Mouse (Mus musculus) adrenal gland, adult 2 months (tissue): ENCODE data around the gene Rgl3. TPM values are rescaled to one million over a fixed set of nuclear protein-coding genes. Genes with fewer than 3 reads are reported as not detected.

Experiments used
- DNase-seq: peaks from one replicate; pipeline ENCODE4 v3.0.0; 2021
- polyA plus RNA-seq: library from polyadenylated mRNA; depleted of rRNA; stranded (reverse); fragments of >200 nt; gene quantifications from 2 replicates; pipeline ENCODE4 v1.2.3, GENCODE M21; 2012
- total RNA-seq, 2 experiments: library from RNA; stranded (reverse); gene quantifications; 2 replicates each; pipeline ENCODE4 v1.2.3; 2021

Gene Rgl3
- total and polyA plus RNA-seq, 3 experiments: 14.2 to 177 (median 46.9) TPM

DNA sequence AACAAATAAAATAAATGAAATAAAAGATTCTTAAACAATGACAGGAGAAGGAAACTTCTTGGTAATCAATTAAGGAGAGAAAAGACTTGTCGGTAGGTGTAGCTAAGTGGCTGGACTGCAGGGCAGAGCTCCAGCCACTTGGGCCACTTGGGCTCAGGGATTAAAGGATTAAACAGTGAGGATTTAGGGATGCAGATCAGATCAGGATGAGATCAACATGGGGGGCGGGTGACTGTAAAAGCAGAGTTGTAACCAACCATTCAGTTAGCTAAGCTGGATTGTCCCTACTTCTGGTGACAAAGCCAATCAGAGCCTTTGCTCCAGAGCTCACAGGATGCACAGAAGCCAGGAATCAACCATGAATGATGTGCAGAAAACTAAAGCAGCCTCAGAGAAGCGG lies 5.3 kb downstream of the Rgl3 start:
- DNase-seq: no peak

DNA sequence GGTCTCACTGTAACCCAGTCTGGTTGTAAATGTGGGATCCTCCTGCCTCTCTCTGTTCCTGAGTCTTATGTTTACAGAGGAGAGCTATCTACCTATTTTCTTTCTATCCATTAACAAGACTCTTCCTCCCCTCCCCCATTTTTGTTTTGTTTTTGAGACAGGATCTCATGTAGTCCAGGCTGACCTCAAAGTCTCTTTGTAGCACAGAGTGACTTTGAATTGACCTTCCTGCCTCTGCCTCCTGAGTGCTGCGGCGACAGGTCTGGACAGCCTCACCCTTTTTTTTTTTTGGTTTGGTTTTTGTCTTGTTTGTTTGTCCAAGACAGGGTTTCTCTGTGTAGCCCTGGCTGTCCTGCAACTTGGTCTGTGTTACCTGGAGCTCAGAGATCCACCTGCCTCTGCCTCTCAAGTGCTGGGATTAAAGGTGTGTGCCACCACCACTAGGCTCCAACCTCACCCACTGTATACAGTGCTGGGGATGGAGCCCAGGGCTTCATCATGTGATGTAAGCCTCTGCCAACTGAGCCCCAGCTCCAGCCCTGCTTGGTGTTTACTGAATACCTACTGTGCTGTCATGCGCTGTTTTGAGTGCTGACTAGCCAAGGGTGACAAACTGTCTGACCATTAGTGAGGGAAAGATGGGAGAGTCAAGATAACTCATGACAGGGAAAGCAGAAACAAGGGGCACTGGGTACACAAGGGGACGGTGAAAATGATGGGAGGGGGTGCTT lies 10.7 kb downstream of the Rgl3 start:
- no peak for DNase-seq

DNA sequence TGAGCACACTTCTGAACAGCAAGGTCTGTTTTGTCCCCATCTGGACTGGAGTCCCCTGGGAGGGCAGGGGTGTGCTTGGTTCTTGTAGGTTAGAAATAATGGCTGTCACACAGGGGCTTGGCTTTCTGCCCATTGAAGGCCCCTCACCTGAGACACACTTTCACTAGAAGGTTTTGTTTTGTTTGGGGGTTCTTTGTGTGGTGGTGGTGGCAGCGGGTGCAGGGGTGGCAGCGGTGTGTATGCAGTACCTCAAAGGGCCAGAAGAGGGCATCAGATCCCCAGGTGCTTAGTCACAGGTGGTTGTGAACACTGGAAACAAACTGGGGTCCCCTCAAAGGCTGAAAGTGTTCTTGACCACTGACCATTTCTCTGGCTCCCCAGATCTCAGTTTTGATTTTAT lies 11.3 kb downstream of the Rgl3 start:
- DNase-seq: peak; percentile 49

DNA sequence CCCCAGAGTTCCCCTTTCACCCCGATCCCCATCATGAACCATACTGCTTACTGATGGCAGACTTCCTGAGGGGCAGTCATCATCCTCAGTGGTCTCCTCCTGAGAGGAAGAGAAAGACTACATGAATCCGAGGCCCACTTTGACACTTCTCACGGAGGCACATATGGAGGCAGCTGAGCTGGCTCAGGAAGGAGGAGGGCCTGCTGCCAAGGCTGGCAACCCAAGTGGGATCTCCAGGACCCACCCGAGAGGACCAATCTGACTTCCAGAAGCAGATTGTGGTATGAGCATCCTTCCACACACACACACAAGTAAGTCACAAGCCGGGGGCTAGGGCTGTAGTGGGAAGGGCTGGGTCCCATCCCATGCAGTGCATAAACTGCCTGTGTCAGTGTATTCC lies 11.9 kb downstream of the Rgl3 start:
- DNase-seq: no peak

DNA sequence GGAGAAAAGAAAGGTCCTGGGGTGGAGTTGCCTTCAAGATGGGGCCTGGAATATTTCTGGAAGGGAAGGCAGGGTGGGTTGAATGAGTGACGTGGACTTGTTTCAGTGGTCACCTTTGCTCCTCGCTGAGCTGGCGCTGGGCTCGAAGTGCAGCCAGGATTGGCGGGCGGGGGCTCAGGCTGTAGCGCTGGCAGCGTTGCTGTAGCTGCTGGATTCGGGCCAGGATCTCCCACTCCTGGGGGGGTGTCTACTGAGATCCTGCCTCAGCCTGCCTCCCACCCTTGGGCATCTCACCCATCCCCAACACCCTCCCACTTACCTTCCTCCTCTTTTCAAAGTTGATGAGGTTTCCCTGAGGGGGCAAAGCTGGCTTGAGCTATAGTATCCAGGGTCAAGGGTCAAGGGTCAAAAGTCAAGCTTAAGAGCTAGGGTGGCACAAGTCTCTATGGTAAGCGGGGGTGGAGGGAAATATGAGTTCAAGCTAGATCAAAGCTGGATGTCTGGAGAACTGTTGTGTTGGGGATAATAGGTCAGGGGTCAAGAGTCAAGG lies 12.5 kb downstream of the Rgl3 start:
- no peak for DNase-seq

DNA sequence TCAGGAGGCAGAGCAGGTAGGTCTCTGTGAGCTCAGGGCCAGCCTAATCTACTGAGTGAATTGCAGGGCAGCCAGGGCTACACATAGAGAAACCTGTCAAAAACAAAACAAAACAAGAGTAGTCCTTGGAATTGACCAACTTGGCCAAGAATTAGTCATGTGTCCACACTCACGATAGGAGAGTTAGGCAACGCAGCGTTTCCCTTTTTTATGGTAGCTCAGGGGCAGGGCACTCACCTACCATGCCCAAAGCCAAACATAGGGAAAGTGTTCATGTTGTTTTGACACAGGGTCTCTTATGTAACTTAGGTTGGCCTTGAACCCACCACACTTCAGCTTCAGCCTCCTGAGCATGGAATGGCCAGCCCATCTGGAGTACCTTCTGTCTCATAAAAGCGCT lies 19.9 kb downstream of the Rgl3 start:
- DNase-seq: peak; percentile 35

DNA sequence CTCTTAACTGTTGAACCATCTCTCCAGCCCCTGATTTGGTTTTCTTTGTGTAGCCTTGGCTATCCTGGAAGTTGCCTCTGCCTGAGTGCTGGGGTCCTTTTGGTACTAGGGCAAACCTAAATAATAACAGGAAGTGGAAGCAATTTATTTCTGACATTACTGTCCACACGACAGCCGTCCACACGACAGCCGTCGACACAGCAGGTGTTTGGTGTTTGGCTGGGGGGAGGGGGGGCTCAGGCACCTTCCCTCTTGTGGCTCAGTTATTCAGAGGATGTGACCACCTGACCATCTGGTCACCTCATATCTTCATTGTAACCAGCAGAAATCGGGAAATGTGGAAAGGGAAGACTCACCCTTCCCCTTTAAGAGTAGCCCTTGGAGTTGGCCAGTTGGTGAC lies 20.4 kb downstream of the Rgl3 start:
- no peak for DNase-seq

DNA sequence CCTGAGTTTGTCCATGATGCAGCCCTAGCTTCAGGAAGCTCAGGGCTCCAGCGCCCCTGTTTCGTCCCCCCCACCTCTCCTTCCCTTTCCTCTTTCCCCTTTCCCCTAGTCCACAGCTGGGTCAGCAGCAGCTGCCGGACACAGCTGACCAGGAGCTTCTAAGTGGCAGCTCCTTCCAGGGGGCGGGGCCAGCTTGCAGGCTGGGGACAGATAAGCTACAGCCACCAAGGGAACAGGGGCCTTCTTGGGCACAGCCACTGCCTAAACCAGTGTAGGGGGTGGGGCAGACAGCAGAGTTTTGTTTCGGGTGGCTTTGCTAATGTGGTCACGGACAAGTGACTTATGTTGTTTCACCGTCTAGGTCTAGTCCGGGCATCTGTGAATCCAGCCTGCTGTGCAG lies 25.8 kb downstream of the Rgl3 start, which contains the start of gene Epor:
Gene Epor (minus strand): TSS at position 90 of the 400 bp plus-strand sequence.
- peak; percentile 46 for DNase-seq

DNA sequence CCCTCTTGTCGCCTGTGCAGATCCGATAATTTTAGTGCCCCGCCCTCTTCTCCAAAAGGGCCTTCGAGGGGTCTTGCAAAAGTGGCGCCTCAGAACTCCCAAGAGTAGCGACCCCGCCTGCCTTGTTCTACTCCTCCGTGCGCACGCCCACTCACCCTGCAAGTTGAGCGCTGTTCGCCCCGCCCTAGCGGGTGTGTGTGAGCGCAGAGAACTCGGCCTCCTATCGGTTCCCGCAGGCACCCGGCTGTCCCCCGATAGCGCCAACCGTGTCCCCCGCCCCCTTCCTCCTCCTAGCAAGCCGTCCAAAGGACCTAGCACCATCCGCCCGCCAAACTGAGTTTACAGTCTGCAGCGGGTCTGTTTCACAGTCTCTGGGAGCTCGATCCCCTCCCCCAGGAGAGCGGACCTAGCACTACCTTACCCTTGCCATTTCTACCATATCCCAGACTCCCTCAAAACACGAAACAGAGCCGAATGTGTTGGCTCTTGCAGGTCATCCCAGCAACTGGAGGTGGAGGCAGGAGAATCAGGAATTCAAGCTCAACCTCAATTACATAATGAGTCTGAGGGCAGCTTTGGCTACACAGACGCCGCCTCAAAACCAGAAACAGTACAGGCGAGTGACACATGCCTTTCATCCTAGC lies 26.7 kb downstream of the Rgl3 start:
- DNase-seq: peak; percentile 66

DNA sequence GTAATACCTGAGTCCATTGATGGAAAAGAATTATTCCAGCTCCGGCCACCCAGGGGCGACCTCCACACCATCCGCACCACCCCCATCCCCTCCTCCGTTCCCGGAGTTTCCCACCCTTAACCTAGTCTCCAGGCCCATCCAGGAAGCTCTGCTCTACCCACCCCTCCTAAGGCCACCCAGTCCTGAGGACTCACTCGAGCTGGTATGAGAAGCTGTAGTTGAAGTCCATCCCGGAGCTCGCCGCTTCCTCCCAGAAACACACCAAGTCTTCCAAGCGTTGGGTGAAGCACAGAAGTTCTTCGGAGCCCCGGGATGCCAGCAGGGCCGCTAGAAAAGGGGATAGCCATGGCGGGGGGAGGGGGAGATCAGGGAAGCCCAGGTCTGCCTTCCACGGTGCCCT lies 27.2 kb downstream of the Rgl3 start:
- DNase-seq: no peak

DNA sequence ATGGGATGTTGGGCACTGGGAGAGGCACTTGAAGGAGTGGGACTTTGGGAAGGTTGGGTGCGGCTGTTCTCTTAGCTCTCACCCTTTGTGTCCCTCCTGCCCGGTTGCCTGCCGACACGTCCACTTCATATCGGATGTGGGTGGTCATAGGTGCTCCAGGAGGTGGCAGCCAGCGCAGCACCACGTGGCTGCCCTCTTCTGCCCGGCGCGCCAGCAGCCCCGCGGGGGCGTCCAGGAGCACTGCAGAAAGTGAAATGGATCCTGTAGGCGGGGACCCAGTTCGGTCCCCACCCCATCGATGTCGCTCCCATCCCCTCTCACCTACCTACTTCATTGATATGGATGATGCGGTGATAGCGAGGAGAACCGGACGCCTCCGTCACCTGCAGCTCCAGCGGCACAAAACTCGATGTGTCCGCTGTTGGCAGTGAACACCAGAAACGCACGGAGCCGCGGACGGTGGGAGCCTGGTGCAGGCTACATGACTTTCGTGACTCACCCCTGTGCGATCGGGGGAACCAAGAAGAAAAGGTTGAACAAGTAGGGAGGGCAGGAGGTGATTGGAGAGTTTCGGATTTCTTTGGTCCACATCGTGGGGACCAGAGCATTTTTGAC lies 27.8 kb downstream of the Rgl3 start:
- DNase-seq: no peak

DNA sequence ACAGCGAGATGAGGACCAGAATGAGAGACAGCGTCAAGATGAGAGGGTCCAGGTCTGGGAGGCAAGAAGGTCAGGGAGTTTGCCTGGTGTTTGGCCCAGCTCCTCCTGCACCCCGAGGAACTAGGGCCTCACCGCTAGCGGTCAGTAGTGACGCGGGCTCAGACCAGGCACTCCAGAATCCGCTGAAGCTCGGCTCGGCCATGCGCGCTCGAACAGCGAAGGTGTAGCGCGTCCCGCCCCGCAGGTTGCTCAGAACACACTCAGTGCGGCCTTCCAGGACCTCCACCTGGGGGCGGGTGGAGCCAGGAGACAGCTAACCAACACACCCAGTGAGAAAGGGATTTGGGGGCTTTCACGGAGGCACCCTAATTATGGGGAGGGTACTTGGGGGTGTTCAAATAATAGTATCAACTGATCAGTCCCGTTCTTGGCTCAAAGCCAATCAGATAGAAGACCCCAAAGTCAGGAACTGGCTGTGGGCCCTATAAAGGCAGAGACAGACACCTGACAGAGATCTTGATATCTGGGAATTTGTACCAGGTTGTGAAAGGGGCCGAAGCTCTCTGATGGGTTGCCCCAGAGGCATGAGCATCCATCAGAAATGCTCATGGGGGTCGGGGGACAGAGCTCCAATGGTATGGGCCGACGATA lies 28.6 kb downstream of the Rgl3 start:
- peak; percentile 34 for DNase-seq

DNA sequence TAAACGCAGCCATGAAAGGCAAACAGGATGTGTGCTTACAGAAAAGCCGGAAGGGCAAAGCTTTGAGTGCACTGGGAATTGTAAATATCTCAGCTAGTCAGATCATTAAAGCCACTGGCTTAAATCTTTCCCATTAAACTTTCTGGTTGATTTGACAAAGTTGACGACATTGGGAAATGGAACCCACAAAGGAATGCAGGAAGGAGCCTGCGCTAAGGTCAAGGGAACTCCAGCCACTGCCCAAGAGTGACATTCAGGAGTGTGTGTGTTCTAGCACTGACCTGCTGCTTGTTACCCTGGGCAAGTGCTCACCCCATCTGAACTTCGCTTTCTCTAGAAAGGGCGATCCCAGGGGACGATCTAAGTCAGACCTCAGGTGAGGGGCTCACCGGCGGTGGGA lies 29.1 kb downstream of the Rgl3 start:
- no peak for DNase-seq

DNA sequence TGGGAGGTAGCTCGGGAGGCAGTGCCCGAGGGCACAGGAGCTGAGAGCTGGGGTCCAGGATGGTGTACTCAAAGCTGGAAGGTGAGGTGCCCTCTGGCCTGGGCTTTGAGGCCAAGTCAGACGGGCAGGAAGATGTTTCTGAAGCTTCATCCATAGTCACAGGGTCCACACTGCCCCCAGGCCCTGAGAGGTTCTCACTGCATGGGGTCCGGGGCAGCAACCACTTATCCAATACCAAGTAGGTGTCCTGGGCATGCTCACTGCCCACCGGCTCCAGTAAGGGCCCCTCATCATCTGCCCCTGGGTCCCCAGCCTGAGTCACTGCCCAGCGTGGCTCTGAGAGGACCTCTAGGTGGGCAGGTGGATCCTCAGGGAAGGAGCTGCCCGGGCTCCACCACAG lies 30.0 kb downstream of the Rgl3 start:
- no peak for DNase-seq

DNA sequence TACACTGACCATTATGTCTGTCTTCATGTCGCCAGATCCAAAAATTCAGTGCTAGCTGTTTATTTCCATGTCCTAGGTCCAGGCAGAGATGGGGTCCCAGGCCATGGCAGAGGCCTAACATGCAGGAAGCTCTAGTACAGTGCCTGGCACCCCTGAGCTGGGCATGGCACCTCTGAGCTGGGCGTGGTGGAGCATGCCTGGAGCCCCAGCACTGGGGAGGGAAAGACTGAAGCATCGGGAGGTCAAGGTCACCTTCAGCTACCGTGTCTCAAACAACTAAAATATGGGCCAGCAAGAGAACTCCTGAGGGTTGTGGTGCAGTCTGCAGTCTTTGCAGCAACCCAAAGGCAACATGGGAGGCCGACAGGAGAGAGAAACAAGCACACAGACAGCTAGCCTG lies 30.9 kb downstream of the Rgl3 start:
- no peak for DNase-seq

DNA sequence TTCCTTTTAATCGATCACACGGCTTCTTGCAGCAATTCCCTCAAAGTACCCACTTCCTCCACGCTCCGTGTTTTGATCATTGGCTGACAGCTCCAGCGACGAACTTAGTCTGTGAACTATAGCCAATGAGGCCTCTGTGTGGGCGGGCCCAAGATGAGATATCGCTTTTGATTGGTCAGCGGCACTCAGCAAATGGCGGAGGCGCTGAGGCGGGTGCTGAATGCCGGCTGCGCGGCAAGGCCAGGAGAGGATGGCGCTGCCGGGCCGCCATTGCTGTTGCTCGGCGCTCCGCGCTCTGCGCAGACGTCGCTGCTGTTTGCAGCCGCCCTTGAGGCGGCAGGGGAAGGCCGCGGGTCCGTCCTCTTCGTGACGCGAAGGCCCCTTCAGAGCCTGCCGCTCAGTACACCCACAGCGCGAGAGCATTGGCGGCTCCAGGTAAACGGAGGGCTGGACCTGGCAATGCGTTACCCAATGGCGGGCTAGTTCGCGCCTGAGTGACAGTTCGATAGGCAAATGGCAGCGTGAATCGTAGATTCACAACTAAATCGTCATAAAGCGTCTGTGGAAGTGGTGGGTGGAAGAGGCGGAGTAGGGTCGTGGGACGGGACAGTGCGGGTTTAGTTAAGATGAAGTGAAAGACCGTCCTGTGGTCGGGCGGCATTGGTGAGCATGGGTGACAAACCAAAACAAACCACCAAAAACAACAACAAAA lies 33.5 kb downstream of the Rgl3 start, which contains the start of gene Swsap1:
Gene Swsap1 (plus strand): TSS at position 186 of the 712 bp plus-strand sequence.
- peak; percentile 99 for DNase-seq

DNA sequence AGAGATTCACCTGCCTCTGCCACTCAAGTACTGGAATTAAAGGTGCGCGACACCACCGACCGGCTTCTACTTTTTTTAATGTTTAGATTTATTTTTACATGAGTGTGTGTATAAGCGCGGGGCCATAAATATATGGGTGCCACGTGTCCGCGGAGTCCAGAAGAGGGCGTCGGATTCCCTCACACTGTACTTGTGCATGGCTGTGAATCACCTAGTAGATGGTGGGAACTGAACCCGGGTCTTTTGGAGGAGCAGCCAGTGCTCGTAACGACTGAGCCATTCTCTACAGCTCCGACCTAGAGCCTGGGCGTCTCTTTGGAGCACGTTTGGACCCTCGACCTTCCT lies 34.0 kb downstream of the Rgl3 start:
- DNase-seq: no peak

DNA sequence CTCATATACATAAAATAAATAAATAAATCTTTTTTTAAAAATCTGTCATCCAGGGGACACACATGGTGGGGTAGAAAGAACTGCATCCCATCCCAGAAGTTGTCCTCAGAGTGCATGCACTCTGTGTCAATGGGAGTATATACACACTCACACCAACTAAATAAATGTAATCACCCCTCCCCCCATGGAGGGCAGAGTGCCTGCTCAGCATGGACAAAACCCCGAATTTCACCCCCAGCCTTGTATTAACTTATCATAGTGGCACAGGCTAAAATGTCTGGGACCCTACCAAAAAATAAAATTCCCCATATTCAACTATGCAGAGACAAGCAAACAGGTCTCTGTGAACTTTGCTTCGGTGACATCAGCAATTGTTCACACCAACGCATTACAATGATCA lies 34.6 kb downstream of the Rgl3 start:
- DNase-seq: no peak

DNA sequence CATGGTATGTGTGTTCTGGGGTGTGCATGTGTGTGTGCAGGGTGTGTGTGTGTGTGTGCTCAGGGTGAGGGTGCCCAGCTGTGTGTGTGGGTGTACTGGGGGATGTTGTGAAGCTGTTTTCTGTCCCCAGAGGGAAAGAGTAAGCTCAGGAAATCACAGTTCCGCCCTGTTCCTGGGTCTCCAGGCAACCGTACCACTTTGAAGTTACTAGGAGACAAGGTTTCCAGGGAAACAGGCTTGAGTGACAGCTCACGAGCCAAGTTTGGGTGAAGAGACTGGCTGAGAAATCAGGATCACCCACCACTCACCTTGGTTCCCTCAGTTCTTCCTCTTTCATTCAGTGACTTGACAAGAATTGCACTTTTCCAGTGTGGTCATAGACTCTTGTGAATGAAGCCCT lies 35.6 kb downstream of the Rgl3 start:
- no peak for DNase-seq

DNA sequence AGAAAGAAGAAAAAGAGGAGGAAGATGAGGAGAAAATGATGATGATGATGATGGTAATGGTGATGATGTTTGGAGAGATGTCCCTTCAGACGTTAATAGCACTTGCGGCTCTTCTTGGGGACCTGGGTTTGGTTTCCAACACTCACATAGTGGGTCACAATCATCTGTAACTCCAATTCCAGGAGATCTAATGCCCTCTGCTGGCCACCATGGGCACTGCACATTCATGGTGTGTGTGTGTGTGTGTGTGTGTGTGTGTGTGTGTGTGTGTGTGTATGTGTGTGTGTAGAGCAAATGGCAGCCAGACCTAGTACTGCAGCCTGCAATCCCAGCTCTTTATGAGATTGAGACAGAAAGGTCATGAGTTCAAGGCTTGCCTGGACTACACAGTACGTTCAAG lies 37.3 kb downstream of the Rgl3 start:
- no peak for DNase-seq

DNA sequence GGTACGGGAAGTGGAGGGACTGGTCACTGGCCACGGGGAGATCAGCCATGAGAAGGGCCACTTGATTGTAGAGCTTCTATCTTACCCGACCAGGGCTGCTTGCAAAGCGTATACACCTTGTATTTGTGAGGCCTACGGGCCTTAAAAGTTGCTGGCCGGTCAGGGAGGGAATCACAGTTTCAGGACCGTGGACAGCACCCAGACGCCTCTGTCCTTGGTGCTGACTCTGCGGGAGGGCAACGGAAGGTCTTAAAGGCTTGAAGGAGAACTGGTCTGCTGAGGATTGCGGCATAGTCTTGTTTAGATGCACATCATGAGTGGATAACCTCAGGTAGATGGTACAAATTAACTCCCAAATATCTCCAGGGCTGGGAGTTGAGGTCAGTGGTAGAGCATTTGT lies 38.9 kb downstream of the Rgl3 start:
- peak; percentile 63 for DNase-seq

DNA sequence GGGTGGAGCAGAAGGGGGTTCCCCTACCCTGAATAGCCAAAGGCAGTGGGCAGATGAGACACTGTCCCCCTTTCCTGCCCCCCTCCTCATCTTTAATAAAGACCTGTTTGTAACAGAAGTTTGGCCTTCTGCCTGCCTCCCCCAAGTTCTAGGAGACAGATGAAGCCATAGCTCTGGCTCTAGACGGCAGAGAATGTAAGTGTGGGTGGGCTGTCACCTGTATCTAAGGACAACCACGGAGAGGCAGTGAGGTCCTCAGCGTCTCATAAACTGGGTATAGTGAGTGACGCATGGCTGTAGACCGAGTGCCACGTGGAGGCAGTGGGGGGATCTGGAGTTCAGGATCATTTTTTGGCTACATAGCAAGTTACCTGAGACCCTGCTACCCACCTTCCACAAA lies 40.5 kb downstream of the Rgl3 start:
- DNase-seq: no peak
